Mouse (Mus musculus) limb, embryonic 14.5 days (tissue): ENCODE data around the gene Senp5. TPM values are rescaled to one million over a fixed set of nuclear protein-coding genes. Genes with fewer than 3 reads are reported as not detected.

Source experiments
- ATAC-seq: fragments of 200-750 bp; cut with Nextera tagmentation; 2 replicates; pipeline ENCODE4 v1.8.0; 2017; ENCODE audit warnings: low read depth, moderate number of reproducible peaks, moderate TSS enrichment; ENCODE audit not compliant: low FRiP score
- DNase-seq: peaks from one replicate; pipeline ENCODE4 v3.0.0-alpha.2; 2015; ENCODE audit warnings: low spot score
- H3K27ac ChIP-seq: fragments of 300-500 bp; sonication (generic); replicated peaks from 2 replicates; pipeline ENCODE4 v1.5.1; 2014; ENCODE audit warnings: low read depth, mild to moderate bottlenecking, low read length, moderate library complexity, mixed read lengths
- H3K27me3 ChIP-seq: fragments of 300-500 bp; sonication (generic); 2 replicates; pipeline ENCODE4 v1.6.1; 2014; ENCODE audit warnings: low read length, mixed read lengths; ENCODE audit not compliant: control insufficient read depth, insufficient read depth
- H3K36me3 ChIP-seq: fragments of 300-500 bp; sonication (generic); 2 replicates; pipeline ENCODE4 v1.6.1; 2014; ENCODE audit warnings: mild to moderate bottlenecking, low read length, moderate library complexity, mixed read lengths; ENCODE audit not compliant: control insufficient read depth, insufficient read depth
- H3K4me1 ChIP-seq: fragments of 300-500 bp; sonication (generic); 2 replicates; pipeline ENCODE4 v1.6.1; 2014; ENCODE audit warnings: antibody characterized with exemption, low read length, mixed read lengths; ENCODE audit not compliant: control insufficient read depth, insufficient read depth
- H3K4me2 ChIP-seq: fragments of 300-500 bp; sonication (generic); replicated peaks from 2 replicates; pipeline ENCODE4 v1.6.1; 2014; ENCODE audit warnings: low read depth, mild to moderate bottlenecking, low read length, moderate library complexity; ENCODE audit not compliant: severe bottlenecking
- H3K4me3 ChIP-seq: fragments of 300-500 bp; sonication (generic); replicated peaks from 2 replicates; pipeline ENCODE4 v1.5.1; 2014; ENCODE audit warnings: low read length
- H3K9ac ChIP-seq: fragments of 300-500 bp; sonication (generic); 2 replicates; pipeline ENCODE4 v1.6.1; 2014; ENCODE audit warnings: mild to moderate bottlenecking, low read depth, low read length, moderate library complexity; ENCODE audit not compliant: severe bottlenecking
- H3K9me3 ChIP-seq: fragments of 300-500 bp; sonication (generic); 2 replicates; pipeline ENCODE4 v1.6.1; 2016; ENCODE audit warnings: low read length; ENCODE audit not compliant: control insufficient read depth
- POLR2A ChIP-seq: fragments of 200-500 bp; IDR thresholded peaks from 2 replicates; pipeline ENCODE4 v1.8.0; 2012; ENCODE audit warnings: inconsistent platforms, mild to moderate bottlenecking, moderate library complexity, borderline replicate concordance; ENCODE audit not compliant: insufficient read depth, insufficient read length; ENCODE audit errors: extremely low read depth
- WGBS: fragments of 180-500 bp; shearing (Covaris S2); extraction: QIAGEN DNeasy Blood & Tissue Kit; methylation state at CpG from one replicate; pipeline ENCODE4 v1.1.7; 2014; 5-methylcytosine and 5-hydroxymethylcytosine counted together
- polyA plus RNA-seq, 2 experiments: library from polyadenylated mRNA; depleted of rRNA in 1 of 2; stranded (reverse) in 1 of 2; unstranded in 1 of 2; fragments of >200 nt; fragmentation: Nextera tagmentation in 1 of 2; extraction: Ambion mirVana in 1 of 2; gene quantifications; 2 replicates each; pipeline versions ENCODE4 v1.2.1 to v1.2.3; 2012 to 2014

Senp5 gene
- polyA plus RNA-seq, 2 experiments = 8.9 to 17.2 TPM

DNA sequence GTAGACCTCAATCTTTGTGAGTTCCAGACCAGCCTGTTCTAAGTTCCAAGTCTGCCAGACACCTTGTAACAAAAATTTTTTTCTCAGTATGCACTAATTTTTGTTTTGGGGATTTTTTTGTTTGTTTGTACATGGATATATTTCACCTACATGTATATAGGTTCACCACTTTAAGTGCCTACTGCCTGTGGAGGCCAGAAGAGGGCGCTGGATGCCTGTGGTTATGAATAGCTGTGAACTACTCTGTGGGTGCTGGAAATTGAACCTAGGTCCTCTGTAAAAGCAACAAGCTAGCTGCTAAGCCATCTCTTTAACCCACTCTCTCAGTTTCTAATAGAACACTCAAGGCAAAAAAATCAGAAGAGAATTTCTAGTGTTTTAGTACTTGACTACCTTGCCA lies 11.0 kb downstream of the Senp5 start:
- Histone ChIP-seq H3K9me3 (no peaks in the 10 kb centered on the region), H3K27ac (no peak overlapping the region), H3K4me2 (no peak overlapping the region), H3K36me3 (peaks cover 41% of the 10 kb centered on the region), H3K9ac (no peak overlapping the region), H3K27me3 (no peaks in the 10 kb centered on the region), H3K4me3 (no peak overlapping the region), H3K4me1 (no peaks in the 10 kb centered on the region)
- no peak for TF ChIP-seq POLR2A
- WGBS = 61% methylated on average over 1 of the region's 1 CpGs
- DNase-seq (no peak), ATAC-seq (no peak)

- no peak for ATAC-seq
- H3K9ac ChIP-seq = no peak overlapping the region
- peaks cover 54% of the 10 kb centered on the region for H3K36me3 ChIP-seq
- no peak overlapping the region for H3K4me2 ChIP-seq
- H3K27ac ChIP-seq = no peak overlapping the region
- H3K4me1 ChIP-seq = no peaks in the 10 kb centered on the region
- no peak for TF ChIP-seq POLR2A
- no peaks in the 10 kb centered on the region for H3K27me3 ChIP-seq
- H3K4me3 ChIP-seq = no peak overlapping the region
- no peak for DNase-seq
- 79% methylated on average over 5 of the region's 5 CpGs for WGBS
- no peaks in the 10 kb centered on the region for H3K9me3 ChIP-seq
These were observed 22.1 kb downstream of the Senp5 start for GRCm38 (mm10) chr16:31980946-31981345.

DNA sequence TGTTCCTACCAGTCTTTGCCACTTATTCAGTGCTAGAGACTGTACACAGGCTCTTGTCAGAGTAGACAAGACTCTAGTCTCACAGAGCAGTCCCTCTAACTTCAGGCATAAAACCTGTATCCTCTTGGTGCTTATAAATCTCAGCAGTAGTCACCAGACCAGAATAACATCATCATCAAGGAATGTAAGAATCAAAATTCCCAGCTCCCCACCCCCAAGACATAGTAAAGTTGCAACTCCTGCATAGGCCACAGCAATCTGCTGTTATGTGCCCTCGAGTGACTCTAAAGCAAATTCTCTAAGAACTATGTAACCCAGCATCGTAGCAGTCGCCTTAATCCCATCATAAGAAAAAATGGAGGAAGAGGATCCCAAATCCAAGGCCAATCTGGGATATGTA lies 23.6 kb downstream of the Senp5 start:
- H3K27ac ChIP-seq = no peak overlapping the region
- no peaks in the 10 kb centered on the region for H3K9me3 ChIP-seq
- H3K4me3 ChIP-seq = no peak overlapping the region
- H3K36me3 ChIP-seq = peaks cover 61% of the 10 kb centered on the region
- no peak overlapping the region for H3K9ac ChIP-seq
- TF ChIP-seq POLR2A = no peak
- no peak overlapping the region for H3K4me2 ChIP-seq
- WGBS = 91% methylated on average over 3 of the region's 3 CpGs
- DNase-seq = peak; percentile 7
- ATAC-seq = no peak
- H3K27me3 ChIP-seq = no peaks in the 10 kb centered on the region
- H3K4me1 ChIP-seq = no peaks in the 10 kb centered on the region

GRCm38 (mm10) chr16:31975258-31975657 lies 27.8 kb downstream of the Senp5 start:
- no peaks in the 10 kb centered on the region for H3K9me3 ChIP-seq
- DNase-seq (no peak), ATAC-seq (no peak)
- no peaks in the 10 kb centered on the region for H3K27me3 ChIP-seq
- no peak overlapping the region for H3K9ac ChIP-seq
- H3K27ac ChIP-seq = no peak overlapping the region
- H3K4me3 ChIP-seq = no peak overlapping the region
- H3K4me1 ChIP-seq = no peaks in the 10 kb centered on the region
- no peak for TF ChIP-seq POLR2A
- H3K4me2 ChIP-seq = no peak overlapping the region
- peaks cover 60% of the 10 kb centered on the region for H3K36me3 ChIP-seq
- WGBS = 89% methylated on average over 4 of the region's 4 CpGs

- WGBS = 73% methylated on average over 7 of the region's 7 CpGs
These were observed 39.9 kb downstream of the Senp5 start for GRCm38 (mm10) chr16:31963224-31963623.

DNA sequence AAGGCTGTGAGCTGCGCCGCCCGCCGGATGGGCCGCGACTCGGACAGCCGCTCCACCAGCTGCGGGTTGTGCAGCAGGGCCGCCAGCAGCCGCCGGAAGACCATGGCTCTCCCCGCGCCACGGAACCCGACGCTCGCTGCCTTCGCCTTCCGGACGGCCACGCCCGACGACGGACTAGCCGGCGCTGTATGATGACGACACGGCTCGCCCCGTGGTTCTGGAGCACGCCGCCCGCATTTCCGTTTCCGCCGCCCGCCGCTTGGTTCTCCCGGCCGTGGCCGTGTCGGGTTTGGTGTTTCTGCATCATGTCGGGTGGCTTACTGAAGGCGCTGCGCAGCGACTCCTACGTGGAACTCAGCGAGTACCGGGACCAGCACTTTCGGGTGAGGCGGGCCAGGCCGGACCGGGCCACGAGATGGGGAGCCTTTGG lies 54.7 kb downstream of the Senp5 start, which contains the start of the genes 0610012G03Rik and Ncbp2:
Gene 0610012G03Rik, minus strand, starts transcription at position 150 of the 430 bp plus-strand sequence.
Gene Ncbp2, plus strand, starts transcription at position 169 of the 430 bp plus-strand sequence.
- Histone ChIP-seq H3K27ac (peak within 1 kb of the TSS; percentile 85), H3K27me3 (no peaks in the 10 kb centered on the region), H3K36me3 (peaks cover 17% of the 10 kb centered on the region), H3K4me2 (peak within 1 kb of the TSS; percentile 82), H3K9me3 (no peaks in the 10 kb centered on the region), H3K9ac (peak within 1 kb of the TSS; percentile 92), H3K4me1 (peaks cover 15% of the 10 kb centered on the region), H3K4me3 (peak within 1 kb of the TSS; percentile 95)
- TF ChIP-seq POLR2A = peak; percentile 46; the same call in 1 of the 2 replicates
- peak; percentile 96 for DNase-seq
- 0% methylated on average over 46 of the region's 55 CpGs for WGBS
- ATAC-seq = peak; percentile 92

More at GRCm38 (mm10) chr16:31963224-31963623, 39.9 kb downstream of the Senp5 start:
- peaks cover 74% of the 10 kb centered on the region for H3K36me3 ChIP-seq
- no peak overlapping the region for H3K4me2 ChIP-seq
- H3K9ac ChIP-seq = no peak overlapping the region
- peak; percentile 2 for DNase-seq
- ATAC-seq = no peak
- no peaks in the 10 kb centered on the region for H3K9me3 ChIP-seq
- no peak overlapping the region for H3K4me3 ChIP-seq
- no peaks in the 10 kb centered on the region for H3K27me3 ChIP-seq
- no peak for TF ChIP-seq POLR2A
- no peaks in the 10 kb centered on the region for H3K4me1 ChIP-seq
- H3K27ac ChIP-seq = no peak overlapping the region
